Mouse (Mus musculus): ENCODE results near the gene Tldc1. TPM values are rescaled to one million over a fixed set of nuclear protein-coding genes. Genes with fewer than 3 reads are reported as not detected.

Tldc1 gene
- total RNA-seq, 2 experiments from 2014 or later = 10.5 to 12.4 TPM

GRCm38 (mm10) chr8:119780402-119781049, 2.3 kb upstream of the Tldc1 start:
- intact Hi-C loops (cut with DNase I) = loop anchor here (5.0 kb wide), 1 partner anchor 297 kb away; no protein-coding TSS in a partner anchor

GRCm38 (mm10) chr8:119779013-119779737, 959 bp upstream of the Tldc1 start:
- DNase-seq (ENCODE audit: low spot score) = peak; percentile 52
- intact Hi-C loops (cut with DNase I) = loop anchor here (1.0 kb wide), 2 partner anchors 81 to 93 kb away; no protein-coding TSS in a partner anchor

More at GRCm38 (mm10) chr8:119780402-119781049, 2.3 kb upstream of the Tldc1 start:
- DNase-seq (ENCODE audit: low spot score) = no peak

- DNase-seq (ENCODE audit: low spot score) = no peak
- intact Hi-C loops (cut with DNase I) = no loop called here
Observed at GRCm38 (mm10) chr8:119777765-119778164, 451 bp downstream of the Tldc1 start.

- intact Hi-C loops (cut with DNase I) = no loop called here
- no peak for DNase-seq (ENCODE audit: low spot score)
Observed at GRCm38 (mm10) chr8:119776668-119777245, 1.5 kb downstream of the Tldc1 start.

- intact Hi-C loops (cut with DNase I) = no loop called here
- no peak for DNase-seq (ENCODE audit: low spot score)
Observed at GRCm38 (mm10) chr8:119765761-119766444, 12.3 kb downstream of the Tldc1 start.

- intact Hi-C loops (cut with DNase I) = no loop called here
Observed at GRCm38 (mm10) chr8:119765311-119765710, 12.9 kb downstream of the Tldc1 start.

GRCm38 (mm10) chr8:119762226-119763220, 15.7 kb downstream of the Tldc1 start:
- intact Hi-C loops (cut with DNase I) = no loop called here
- DNase-seq (ENCODE audit: low spot score) = no peak

More at GRCm38 (mm10) chr8:119765311-119765710, 12.9 kb downstream of the Tldc1 start:
- DNase-seq (ENCODE audit: low spot score) = no peak

- intact Hi-C loops (cut with DNase I) = no loop called here
- DNase-seq (ENCODE audit: low spot score) = no peak
Observed at GRCm38 (mm10) chr8:119761692-119762091, 16.5 kb downstream of the Tldc1 start.

- intact Hi-C loops (cut with DNase I) = no loop called here
- DNase-seq (ENCODE audit: low spot score) = no peak
Observed at GRCm38 (mm10) chr8:119756538-119756937, 21.7 kb downstream of the Tldc1 start.

GRCm38 (mm10) chr8:119756147-119756461, 22.1 kb downstream of the Tldc1 start:
- DNase-seq (ENCODE audit: low spot score) = no peak
- intact Hi-C loops (cut with DNase I) = no loop called here

- intact Hi-C loops (cut with DNase I) = no loop called here
- DNase-seq (ENCODE audit: low spot score) = no peak
Observed at GRCm38 (mm10) chr8:119755238-119756146, 22.7 kb downstream of the Tldc1 start.

GRCm38 (mm10) chr8:119744604-119745003, 33.6 kb downstream of the Tldc1 start:
- intact Hi-C loops (cut with DNase I) = no loop called here
- no peak for DNase-seq (ENCODE audit: low spot score)

GRCm38 (mm10) chr8:119743291-119744026, 34.8 kb downstream of the Tldc1 start:
- intact Hi-C loops (cut with DNase I) = loop anchor here (2.0 kb wide), 1 partner anchor 45 kb away; no protein-coding TSS in a partner anchor
- no peak for DNase-seq (ENCODE audit: low spot score)

- no peak for DNase-seq (ENCODE audit: low spot score)
Observed at GRCm38 (mm10) chr8:119742409-119742808, 35.8 kb downstream of the Tldc1 start.

GRCm38 (mm10) chr8:119740634-119741033, 37.6 kb downstream of the Tldc1 start:
- intact Hi-C loops (cut with DNase I) = no loop called here
- DNase-seq (ENCODE audit: low spot score) = no peak

More at GRCm38 (mm10) chr8:119742409-119742808, 35.8 kb downstream of the Tldc1 start:
- intact Hi-C loops (cut with DNase I) = loop anchor here (2.0 kb wide), 1 partner anchor 44 kb away; no protein-coding TSS in a partner anchor

GRCm38 (mm10) chr8:119738129-119738907, 39.9 kb downstream of the Tldc1 start:
- DNase-seq (ENCODE audit: low spot score) = no peak
- intact Hi-C loops (cut with DNase I) = no loop called here
